Mouse (Mus musculus): ENCODE measurements around the gene Fastkd5.
A peak's percentile ranks its signal among the peaks of the same experiment; 100 is the strongest.

The Fastkd5 gene

DNA sequence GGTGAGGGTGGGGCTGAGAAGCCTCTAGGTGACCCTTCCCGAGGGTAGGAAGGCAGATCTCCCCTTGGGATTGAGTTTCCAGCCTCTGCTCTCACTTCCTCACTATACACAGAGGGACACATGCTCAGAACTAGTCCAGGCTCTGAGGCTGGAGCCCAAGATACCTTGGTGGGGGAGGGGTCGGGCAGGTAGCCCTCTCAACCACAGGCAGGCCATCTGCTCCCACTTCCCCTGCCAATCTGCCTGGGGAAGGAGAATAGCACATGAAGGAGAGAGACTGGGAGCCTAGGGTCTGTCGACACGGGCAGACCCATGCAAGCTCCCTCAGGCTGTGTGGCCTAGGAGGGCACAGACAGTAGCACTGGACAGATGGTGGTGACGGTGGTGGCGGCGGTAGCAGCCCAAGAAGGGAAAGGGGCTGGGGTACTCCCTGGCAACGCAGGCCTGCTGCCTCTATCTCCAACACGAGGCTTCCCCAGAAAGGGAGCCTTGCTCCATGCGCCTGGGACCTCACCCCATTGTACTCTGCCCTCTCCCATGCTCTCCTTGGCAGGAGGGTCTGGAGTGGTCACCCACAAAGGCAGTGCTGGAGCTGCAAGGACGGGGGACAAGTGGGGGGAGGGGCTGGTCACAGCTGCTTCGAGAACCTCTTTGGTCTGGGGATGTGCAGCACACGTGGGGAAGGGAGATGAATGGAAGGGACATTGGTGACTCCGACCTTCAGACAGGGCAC, 4.3 kb upstream of the Fastkd5 start:
- DNase-seq: no peak

DNA sequence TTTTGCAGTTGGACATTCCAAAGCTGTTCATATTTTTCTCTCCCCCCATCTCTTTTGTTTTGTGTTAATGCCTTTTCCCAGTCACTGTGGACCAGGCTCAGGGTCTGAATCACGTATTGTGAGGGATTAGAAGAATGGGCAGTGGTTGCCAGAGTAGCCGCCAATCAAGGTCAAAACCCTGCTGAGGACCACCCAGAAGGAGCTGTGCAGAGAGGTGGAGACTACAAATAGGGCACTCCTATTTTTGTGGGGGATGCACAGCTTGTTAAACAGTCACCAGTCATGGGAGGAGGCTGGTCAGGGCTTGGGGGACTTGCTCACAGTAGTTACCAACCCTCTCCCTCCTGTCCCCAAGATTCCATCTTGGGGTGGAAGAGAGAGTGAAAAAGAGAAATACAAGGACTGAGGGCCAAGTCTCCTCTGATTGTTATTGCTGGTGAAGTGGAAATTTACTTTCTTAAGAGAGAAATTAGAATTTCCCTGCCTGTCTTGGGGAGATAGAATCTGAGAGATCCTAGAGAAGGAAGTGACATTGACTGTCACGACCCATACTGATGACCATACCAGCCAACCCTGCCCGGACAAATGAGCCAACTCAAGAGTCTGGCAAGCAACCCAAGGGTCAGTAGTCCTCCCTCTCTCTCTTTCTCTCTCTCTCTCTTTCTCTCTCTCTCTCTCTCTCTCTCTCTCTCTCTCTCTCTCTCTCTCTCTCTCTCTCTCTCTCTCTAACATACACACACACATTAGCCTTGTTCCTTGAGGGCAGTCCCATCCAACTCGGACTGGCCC, 3.3 kb upstream of the Fastkd5 start:
- no peak for DNase-seq

DNA sequence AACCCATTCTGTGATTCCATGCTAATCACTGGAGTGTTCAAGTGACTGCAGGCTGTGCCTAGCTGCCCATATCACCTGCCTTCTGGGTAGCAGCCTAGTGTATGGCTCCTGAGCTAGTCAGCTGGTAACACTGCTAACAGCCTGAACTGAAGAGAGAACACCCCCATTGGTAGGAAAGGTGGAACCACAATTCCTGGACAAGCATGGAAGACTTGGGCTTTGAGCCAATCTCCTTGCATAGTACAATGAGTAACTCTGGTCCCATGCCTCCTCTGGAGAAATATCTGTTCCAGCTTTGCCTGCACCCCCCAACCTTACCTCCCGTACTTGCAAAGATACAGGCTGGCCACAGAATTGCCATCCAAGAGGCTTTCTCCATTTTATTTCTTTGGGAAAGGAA, 2.6 kb upstream of the Fastkd5 start:
- DNase-seq: no peak

DNA sequence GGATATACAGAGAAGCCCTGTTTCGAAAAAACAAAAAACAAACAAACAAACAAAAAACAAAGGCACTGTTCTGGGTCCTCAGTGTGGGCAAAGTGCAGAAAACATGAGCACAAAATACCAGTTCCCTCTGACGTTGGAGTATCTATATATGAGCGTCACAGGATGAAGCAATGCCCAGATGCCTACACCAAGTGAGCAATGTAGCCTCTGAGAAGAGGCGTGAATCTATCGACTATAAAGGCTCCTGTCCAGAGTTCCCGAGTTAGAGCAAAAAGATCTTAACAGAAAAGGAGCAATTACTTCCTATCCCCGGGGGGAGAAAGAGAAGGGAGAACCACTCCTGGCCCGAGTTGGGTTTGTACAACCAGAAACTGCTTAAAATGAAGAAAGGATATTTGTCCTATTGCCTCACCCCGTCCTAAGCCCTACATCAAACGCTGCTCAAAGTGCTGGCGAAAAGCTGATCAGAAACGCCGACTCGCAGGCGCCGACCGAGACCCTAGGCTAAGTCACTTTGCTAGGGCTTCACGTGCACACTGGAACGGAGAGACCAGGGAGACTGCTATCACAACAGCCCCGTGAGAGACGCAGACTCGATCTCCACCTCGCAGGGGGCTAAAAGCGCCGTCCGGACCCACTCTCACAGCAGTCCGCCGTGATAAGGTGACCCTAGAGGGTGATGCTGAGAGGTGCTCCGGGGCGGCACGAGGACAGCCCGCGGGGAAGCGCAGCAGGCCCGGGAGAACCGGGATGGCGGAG, 568 bp downstream of the Fastkd5 start:
- DNase-seq: no peak

DNA sequence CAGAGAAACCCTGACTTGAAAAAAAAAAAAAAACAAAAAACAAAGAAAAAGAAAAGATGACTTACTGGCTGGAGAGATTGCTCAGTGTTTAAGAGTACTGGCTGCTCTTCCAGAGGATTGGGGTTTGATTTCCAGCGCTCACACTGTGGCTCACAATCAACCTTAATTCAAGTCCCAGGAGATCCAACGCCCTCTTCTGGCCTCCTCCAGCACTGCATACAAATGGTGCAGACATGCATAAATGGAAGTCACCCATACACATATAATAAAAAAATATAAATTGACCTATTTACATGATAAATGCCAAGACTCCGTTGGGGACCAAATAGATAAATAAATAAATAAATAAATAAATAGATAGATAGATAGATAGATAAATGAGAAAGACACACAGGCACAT, 1.4 kb downstream of the Fastkd5 start:
- no peak for DNase-seq

GRCm38 (mm10) chr2:130618972-130619371, 10.9 kb downstream of the Fastkd5 start:
- no peak for DNase-seq

DNA sequence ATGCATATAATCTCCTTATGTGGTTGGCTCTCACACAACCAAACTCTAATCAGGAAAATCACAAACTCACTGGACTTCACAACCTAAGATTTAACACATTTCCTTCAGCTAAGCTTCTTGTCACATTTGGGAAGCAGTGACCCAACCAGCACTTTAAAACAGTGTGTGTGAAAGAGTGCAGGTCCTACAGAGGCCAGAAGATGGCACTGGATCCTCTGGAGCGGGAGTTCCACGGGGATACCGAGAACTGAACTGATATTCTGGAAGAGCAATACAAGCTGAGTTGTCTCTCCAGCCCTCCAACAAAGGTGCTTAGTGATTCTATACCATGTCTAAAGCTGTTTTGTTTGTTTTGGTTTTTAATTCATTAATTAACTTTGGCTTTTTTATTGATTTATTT, 16.7 kb downstream of the Fastkd5 start:
- no peak for DNase-seq

DNA sequence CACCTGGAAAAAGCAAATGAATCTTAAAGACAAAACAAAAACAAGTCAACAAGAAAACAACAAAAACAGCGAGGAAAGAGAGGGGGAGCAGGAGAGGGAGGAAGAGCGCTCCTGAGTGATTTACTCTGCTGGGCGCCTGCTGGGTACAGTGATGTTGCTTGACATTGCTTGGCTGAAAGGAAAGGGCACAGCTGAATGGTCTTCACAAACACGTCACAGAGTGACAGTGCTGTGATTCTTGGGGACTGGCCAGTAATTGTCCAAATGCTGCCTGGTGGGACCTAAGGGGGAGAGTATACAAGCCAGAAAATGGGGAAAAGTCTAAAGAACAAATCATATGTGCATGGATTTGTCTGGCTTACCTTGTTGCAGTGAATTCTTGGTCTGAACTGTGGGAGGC, 27.6 kb downstream of the Fastkd5 start:
- DNase-seq: no peak

GRCm38 (mm10) chr2:130598399-130598798, 31.4 kb downstream of the Fastkd5 start:
- DNase-seq: no peak

GRCm38 (mm10) chr2:130597601-130598010, 32.2 kb downstream of the Fastkd5 start:
- DNase-seq: no peak

- no peak for DNase-seq
These were observed 34.2 kb downstream of the Fastkd5 start for GRCm38 (mm10) chr2:130595596-130595995.

DNA sequence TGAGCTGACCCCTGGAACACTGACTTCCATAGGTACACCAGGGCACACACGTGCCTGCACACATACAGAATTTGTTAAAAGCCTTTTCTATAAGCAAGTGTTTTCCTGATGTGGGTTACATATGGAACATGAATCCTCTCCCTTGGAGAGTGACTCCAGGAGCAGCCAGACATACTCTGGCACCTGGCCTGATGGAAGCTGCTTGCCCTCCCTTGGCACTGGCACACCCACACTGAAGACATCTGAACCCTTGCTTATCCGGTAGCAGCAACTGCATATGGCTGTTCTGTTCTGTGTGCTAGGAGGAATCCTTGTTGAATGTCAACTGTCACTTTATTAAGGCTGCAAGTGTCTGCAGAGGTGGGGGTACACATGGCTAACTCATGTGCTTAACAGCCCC, 38.8 kb downstream of the Fastkd5 start:
- no peak for DNase-seq

GRCm38 (mm10) chr2:130589761-130590160, 40.1 kb downstream of the Fastkd5 start:
- DNase-seq: no peak

- DNase-seq: no peak
These were observed 40.7 kb downstream of the Fastkd5 start for GRCm38 (mm10) chr2:130589157-130589556.

GRCm38 (mm10) chr2:130588373-130588772, 41.5 kb downstream of the Fastkd5 start:
- DNase-seq: no peak

- DNase-seq: no peak
These were observed 43.8 kb downstream of the Fastkd5 start for GRCm38 (mm10) chr2:130586016-130586415.

- DNase-seq: peak; percentile 42 to 61
These were observed 45.8 kb downstream of the Fastkd5 start for GRCm38 (mm10) chr2:130583902-130584560.

GRCm38 (mm10) chr2:130582552-130582951, 47.3 kb downstream of the Fastkd5 start, which contains the start of gene Avp:
Gene Avp (minus strand): TSS chr2:130582554.
- no peak for DNase-seq

DNA sequence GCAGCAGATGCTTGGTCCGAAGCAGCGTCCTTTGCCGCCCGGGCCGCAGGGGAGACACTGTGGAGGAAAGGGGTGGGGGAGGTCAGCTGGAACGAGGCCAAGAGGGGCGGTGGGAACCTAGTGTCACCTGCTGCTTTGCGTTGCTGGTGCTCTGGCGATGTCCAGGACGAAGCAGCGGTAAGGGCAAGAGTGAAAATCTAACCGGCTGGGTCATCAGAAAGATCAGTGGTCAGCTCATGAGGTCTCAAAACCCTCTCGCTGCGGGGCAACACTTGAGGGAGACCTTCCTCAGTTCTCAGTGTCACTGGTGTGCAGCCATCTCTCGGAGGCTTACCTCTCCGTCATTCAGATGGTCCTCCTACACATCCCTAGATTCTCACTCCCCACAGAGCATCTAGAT, 48.6 kb downstream of the Fastkd5 start:
- DNase-seq: no peak

DNA sequence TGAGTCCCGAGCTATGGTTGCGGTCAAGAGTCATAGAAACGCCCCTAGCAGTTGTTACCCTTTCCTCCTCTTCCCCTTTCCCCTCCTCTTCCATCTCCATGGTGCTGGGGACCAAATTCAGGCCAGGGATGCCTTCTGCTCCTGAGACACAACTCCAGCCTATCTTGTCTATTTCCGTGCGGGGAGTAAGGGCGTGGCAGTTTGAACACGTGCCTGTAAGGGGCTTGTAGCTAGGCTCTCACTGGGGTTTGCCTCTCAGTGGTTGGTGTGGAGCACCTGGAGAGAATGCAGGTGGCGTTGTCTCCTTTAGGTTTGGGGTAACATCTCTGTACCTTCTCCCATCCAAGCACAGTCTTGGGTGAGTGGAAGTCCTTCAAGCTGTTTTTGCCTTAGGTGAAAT, 50.0 kb downstream of the Fastkd5 start:
- DNase-seq: no peak

DNA sequence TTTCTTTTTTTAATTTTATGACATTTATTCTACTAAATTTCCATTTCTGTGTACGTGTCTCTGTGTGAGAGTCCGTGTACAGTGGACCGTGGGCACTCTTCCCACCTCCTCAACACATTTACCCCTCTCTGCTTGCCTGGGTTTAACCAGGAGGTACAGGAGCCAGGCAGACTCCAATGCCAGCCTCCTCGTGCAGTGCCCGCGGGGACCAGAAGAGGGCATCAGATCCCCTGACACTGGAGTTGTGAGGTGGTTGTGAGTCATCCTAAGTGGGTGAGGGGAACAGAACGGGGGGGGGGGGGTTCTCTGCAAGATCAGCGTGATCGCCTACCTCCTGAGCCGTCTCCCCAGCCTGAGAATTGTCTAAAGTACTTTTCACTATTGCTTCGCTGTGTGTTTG, 51.7 kb downstream of the Fastkd5 start:
- DNase-seq: peak; percentile 51 to 66

GRCm38 (mm10) chr2:130577632-130578031, 52.2 kb downstream of the Fastkd5 start:
- DNase-seq: peak; percentile 63 to 72

DNA sequence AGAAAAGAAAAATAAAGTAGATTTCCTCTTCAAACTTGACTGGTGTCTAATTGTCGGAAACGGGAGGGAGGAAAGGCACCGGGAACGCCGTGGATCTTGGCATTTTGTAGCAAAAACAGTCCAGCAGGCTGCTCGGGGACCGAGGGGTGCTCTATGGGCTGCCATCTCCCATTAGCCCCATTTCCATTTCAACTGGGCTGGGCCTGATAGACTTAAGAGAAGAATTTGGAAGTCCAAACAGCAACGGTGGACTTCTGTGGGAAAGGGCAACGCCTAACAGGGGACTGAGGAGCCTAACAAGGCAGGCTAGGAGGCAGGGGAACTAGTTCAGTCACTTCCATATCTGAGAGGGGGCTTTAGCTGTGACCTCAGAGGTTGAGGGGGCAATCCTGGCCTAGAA, 52.8 kb downstream of the Fastkd5 start:
- no peak for DNase-seq

All from lung, adult 18-20 months (tissue).